Mouse (Mus musculus) spleen, embryonic (tissue): ENCODE data around the gene Fn3k.

Experiments used
- CTCF ChIA-PET: fragments of 350-600 bp; sonication (Branson Sonifier 250); formaldehyde crosslinking; loops from one replicate; lab custom pipeline; 2022; lab: Charles Lee

The Fn3k gene

DNA sequence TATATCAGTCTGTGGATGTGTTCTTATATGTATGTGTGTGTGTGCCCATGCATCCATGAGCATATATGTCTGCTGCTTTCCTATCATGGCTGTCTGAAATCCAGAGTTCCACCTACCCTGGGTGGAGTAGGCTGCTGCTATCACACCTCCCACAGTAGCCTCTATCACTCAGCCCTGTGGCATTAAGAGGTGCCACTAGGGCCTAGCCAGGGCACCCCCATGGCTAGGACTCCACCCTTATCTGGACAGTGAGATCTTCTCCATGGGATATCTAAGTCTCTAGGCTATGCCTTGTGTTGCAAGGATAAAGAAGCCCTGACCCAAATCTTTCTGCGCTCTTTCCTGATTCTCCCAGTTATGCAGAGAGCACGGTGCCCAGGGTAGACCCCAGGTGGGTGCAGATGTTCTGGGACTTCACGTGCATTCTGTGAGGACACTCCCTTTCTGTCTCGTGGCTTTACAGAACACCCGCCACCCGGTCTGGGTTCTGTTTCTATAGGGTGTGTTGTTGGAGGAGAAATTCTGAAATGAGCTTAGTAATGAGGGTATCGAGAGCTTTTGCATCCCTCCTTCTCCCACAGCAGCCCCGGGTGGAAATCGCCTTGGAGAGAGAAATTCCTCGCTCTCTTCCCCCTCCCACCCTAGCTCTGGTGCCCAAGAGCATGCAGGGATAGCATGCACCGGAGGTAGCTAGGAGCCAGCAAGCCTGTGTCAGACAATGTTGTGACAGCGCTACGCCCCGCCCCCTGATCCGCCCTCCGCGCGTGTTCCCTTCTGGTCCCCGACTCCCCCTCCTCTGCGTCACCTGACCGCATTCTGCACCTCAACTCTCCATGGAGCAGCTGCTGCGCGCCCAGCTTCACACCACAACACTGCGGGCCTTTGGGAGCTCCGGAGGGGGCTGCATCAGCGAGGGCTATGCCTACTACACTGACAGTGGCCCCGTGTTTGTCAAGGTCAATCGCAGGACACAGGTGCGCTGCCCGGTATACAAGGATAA, at the start of gene Fn3k:
Gene Fn3k (plus strand): TSS at position 758 of the 1,000 bp plus-strand sequence.
- CTCF ChIA-PET: no interaction called here

DNA sequence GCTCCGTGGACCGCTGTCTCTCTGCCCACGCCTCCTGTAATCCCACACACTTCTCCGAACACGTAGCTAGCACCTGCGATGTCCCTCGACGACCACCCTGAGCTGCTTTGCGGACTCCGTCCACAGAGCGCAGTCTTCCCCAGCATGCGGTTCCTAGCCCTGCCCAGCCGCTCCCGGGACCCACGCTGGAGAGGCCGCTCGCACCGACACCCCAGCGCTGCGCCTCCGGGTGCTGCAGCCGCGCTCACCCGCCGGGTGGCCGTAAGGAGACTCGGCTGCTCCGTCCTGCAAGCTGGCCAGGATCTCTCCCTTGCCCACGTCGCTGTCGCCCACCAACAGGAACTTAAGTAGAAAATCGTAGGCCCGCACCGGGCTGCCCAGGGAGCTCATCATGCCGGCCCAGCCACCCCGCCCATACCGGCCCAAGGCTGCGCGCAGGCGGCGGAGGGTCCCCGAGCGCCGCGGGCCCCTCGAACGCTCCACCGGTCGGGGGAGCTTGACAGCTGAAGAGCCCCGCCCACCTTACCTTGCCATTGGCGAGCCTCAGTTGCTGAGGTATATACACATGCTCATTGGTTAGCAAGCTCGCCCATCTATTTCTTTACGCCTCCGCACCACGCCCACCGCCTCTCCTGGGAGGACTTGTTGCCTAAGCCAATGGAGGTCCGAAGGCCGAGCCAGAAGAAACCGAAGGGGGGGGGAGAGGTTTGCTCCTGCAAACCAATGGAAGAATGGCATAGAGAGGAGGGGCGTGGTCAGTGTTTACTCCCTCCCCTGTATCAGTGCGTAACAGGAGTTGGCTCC, 46.8 kb upstream of the Fn3k start, which contains the start of gene Rab40b:
Gene Rab40b (minus strand): TSS at position 502 of the 804 bp plus-strand sequence.
- CTCF ChIA-PET: no interaction called here

DNA sequence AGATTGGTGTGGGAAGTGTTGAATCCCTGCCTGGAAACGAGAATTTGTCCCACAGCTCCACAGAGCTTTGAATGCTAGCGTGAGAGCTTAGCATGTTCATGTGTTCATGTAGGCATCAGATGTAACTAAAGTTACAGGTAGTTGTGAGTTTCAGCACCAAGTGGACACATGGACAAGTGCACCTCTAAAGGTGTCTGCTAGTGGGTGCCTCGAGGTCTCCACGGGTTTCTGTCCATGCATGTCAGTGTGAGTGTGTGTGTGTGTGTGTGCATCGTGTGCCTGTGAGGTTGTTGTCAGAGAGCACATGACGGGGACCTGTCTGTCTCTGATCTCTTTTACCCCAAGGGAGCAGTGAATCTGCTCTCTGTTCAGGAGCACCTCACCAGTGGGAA, 46.2 kb upstream of the Fn3k start:
- CTCF ChIA-PET: interaction anchor here (0.6 kb wide), 1 partner anchor 19 kb away, joined by 3 read pairs; no protein-coding TSS in a partner anchor

DNA sequence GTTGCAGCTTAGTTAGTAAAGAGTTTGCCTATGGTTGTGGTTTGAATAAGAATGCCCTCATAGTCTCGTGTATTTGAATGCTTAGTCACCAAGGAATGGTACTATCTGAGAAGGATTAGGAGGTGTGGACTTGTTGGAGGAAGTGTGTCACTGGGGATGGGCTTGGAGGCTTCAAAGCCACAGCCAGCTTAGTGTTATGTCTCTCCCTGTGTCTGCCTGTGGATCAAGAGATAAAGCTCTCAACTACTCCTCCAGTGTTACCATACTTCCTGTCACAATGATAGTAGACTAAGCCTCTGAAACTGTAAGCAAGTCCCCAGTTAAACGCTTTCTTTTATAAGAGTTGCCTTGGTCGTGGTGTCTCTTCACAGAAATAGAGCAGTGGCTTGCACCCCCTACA, 43.9 kb upstream of the Fn3k start:
- CTCF ChIA-PET: no interaction called here

DNA sequence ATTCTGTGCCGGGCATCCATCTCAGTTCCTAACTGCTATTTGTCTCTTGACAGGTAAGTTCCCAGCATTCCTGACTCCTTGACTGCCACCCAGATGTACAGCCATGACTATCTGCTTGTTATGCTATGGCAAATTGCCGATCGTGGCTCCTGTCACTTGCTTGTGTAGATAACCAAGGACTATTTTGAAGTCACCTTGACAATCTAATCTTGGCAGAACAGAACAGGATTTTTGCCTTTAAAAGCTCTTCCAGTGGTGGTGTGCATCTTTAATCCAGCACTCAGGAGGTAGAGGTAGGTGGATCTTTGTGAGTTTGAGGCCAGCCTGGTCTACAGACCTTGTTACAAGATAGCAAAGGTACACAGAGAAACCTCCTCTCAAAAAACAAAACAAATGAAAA, 42.3 kb upstream of the Fn3k start:
- CTCF ChIA-PET: no interaction called here

DNA sequence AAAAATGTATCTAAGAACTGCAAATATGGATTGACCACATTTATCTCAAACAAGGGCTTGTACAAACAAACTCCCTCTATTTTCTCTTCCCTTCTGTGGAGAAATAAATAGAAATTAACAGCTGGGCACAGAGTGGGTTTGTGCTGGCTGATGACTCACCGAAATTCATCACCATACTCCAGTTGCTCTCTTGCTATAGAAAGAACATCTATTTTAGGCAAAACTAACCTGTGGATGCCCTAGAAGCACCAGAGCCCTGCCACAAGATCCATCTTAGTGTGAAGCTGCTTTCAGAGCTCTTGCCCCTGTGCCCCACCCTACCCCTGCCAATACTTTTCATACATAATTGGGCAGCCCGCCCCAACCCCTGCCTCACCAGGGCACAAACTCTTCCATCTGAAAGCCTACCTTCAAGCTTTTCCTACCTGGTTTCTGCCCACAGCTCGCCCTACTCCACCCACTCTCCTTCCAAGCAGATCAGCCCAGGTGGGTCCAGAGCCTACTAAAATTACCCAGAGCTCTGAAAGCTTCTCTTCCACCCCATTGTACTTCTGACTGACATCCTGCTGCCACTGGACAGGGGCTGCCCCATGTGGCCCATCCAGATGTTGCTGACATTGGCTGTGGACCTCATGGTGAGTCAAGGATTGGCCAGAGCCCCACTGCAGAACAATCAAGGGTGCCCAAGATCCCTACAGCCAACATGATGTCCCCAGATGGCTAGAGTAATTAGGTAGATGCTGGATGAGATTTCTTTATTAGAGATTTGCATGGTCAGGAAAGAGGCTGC, 27.2 kb upstream of the Fn3k start:
- CTCF ChIA-PET: interaction anchor here (0.7 kb wide), 1 partner anchor 19 kb away, joined by 3 read pairs; no protein-coding TSS in a partner anchor

DNA sequence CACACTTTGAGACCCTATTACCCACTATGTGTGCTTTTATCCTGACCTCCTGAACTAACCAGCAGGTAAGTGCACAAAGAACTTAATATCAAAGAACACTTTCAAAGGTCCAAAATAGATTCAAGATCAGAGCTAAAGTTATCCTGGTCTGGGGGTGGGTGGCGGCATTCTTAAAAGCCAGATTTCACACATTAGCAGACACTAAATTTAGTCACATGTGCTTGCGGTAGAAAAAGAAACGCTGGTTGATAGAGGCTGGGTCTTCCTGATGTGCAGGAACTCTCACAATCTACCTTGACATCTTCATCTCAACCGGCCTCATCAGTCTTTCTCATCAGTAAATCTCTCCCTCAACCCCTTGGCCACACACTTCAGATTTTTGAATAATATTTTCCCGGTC, 20.0 kb upstream of the Fn3k start:
- CTCF ChIA-PET: no interaction called here

DNA sequence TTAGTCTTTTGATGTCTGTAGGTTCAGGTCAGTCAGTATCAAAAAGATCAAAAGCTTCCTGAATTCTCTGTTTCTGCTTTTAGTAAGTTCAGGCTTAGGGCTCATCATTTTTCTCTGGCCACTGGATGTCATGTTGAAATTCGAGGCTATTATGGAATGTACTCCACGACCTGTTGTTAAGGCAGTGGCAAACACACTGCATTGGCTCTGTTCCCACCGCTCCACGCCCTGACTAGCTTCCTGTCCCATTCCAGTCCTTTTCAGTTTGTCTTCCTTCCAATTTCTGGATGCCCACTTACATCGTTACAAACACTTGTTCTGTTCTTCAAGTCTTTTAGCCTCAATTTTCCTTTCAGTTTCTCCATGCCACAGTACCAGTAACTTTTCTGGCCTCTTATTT, 19.4 kb upstream of the Fn3k start:
- CTCF ChIA-PET: interaction anchor here (0.6 kb wide), 1 partner anchor 1119 kb away, joined by 3 read pairs; no protein-coding TSS in a partner anchor

DNA sequence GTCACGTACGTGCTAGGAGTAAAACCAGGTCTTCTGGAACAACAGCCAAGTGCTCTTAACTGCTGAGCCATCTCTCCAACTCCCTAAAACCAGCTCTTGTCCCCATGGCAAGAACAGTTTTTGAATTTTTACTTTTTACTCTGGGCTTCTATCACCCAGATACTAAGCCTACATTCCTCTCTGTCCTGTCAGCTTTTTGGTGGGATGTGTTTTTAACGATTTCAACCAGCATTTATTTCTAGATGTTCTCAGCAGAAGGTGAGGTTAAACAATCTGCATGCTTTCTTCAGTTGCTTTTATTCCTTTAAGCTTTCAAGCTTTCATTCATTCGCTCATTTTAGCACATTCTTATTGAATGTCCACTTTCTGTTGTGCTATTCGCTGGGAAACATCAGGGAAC, 16.7 kb upstream of the Fn3k start:
- CTCF ChIA-PET: interaction anchor here (0.6 kb wide), 1 partner anchor 698 kb away, joined by 3 read pairs; no protein-coding TSS in a partner anchor

DNA sequence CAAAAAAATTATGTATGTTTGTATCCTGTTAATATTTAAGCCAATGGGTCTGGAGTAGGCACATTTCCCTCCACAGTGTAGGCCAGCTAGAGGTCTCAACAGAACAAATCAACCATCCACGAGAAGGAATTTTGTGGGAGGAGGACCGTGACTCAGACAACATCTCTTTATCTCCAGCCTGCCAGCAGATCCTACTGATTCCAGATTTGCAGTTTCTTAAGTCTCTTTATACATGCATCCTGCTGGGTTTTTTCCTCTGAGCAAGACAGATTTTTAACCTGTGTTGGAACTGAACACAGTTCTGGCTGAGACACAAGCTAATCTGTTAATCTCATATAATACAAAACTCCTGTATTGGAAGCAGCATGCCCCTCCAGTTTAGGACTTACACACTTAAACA, 15.8 kb upstream of the Fn3k start:
- CTCF ChIA-PET: no interaction called here

DNA sequence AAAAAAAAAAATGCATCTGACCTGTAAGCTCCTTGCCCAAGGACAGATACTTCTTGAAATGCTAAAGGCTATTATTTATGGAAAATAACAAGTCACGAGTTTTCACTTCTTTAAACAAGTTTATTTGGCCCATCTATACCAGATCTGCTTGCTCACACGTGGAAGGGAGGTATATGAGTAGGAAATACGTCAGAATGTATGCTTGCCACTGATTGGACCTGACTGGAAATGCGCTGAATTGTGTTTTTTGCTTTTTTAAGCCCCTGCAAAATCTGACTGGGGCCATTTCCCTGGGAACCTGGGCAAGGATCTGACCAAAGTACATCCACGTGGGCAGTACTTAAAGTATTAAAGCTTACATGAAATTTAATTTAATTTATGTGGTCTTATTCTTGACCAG, 14.3 kb upstream of the Fn3k start:
- CTCF ChIA-PET: no interaction called here

DNA sequence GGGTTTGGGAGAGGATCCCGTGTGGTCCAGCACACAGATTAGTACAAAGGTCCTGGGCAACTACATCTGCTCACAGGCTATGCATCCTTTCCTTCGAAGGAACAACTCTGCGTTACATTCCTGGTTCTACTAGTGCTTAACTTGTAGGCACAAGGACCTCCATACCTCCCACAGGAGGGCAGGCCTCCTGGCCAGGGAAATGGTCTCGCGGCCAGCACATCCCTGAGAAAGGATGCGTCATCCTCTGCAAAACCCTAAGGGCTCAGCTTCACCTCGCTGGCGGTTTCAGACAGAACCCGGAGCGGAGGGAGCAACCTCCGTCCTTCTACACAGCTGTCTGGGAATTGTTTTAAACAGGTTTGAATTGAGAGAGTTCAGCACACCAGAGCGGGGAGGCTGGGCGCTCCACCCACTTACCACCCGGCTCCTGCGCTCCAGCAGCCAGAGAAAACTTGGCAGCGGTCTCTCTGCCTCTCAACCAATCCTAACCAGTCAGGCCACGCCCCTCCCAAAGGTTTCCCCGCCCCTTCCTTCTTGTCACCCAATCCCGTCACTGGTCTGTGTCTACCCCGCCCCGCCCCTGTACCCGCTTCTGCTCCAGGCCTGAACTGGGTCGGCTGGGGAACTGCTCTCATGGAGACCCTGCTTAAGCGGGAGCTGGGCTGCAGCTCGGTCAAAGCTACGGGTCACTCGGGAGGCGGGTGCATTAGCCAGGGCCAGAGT, 13.7 kb upstream of the Fn3k start, which contains the start of gene Fn3krp:
Gene Fn3krp (plus strand): TSS at position 572 of the 723 bp plus-strand sequence.
- CTCF ChIA-PET: no interaction called here

DNA sequence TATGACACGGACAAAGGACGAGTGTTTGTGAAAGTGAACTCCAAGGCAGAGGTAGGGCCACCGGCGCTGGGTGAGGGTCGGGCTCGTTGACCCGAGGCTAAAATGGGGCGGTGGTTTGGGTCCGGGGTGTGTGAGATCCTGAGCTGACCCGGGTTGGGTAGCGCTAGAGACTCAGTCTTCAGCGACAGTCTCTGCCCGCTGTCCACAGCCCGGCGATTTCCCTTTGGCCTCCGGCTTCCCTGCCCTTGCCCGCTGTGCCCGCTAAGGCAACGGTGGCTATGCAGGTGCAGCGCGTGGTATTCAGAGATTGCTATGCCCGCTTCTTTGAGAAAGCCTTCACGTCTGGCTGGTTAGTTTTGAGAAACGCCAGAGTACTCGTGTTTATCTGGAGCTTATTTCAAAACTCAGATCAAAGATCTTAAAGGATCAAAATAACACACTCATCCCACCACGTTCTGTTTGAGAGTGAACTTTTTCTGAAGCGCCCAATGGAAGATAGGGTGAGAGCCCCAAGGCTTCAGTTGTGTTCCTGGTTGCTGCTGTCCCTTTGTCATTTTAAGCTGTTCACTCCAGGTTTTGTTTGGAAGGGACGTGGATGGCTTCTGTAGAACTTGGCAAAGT, 13.1 kb upstream of the Fn3k start:
- CTCF ChIA-PET: no interaction called here

DNA sequence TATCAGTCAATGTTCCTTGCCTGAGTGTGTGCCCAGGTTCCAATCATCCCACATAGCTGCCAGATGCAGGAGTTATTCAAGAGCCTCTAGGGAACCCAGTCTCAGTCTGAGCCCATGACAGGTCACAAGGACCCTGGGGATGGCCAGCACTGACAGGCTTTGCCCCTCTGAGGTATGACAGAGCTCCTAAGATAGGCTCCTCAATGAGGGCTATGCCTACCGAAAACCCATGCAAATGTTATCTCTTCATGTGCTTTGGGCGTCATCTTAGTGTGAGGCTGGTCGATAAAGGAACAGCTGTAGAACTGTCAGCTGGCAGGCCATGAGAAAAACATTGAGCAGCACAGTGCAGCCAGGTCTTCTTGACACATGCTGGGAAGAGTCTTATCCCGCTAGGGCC, 1.3 kb upstream of the Fn3k start:
- CTCF ChIA-PET: no interaction called here

DNA sequence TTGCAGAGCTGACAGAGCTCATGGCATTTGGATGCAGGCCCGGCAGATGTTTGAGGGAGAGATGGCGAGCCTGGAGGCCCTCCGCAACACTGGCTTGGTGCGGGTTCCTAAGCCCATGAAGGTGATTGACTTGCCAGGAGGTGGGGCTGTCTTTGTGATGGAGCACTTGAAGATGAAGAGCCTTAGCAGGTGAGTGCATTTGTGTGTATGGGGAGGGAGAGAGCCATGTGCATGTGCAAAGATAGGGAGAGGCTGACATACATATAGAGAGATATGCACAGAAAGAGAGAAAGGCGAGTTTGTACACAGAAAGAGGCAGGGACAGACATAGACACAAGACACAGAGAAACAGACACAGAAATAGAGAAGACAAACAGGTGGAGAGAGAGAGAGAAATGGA, 2.5 kb downstream of the Fn3k start:
- CTCF ChIA-PET: no interaction called here

DNA sequence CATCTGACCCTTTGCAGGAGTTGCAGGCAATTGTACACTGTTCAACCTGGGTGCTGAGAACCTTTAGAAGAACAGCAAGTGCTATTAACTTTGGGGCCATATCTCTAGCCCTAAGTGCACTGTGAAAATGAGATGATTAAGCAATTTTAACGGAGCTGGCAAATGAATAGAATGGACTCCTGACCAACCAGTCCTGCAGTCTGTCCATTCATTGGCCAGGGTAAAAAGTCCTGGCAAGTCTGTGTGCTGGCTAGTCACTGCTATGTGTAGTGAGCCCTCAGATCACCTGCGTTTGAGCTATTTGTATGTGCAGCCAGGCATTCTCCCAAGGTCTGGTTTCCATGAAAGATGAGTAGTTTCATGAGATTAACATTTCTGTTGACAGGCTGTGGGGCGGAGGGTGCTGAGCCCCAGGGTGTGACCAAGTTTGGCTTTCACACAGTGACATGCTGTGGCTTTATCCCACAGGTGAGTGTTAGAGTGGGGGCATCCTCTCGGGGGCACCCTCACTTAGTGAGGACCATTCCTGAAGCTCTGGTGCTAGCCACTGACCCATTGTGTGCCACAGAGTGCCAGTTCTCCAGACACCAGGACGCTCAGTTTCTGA, 5.1 kb downstream of the Fn3k start:
- CTCF ChIA-PET: no interaction called here

DNA sequence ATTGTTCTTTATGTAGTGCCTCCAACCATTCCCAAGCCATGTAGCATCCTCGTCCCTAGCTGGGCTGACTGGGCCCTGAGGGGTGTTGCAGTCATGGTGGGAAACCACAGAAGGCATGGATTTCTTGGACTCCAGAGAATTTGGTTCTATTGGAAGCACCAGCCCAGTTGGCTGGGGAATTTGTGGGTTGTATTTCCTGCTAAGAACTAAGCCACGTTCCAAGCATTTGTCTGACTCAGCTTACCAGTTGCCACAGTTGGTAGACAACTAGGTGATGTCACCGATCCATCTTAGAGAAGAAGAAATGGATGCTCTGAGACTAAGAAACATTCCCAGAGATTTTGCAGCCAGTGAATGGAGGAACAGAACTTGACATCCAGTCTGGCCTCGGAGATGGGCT, 6.9 kb downstream of the Fn3k start:
- CTCF ChIA-PET: no interaction called here

DNA sequence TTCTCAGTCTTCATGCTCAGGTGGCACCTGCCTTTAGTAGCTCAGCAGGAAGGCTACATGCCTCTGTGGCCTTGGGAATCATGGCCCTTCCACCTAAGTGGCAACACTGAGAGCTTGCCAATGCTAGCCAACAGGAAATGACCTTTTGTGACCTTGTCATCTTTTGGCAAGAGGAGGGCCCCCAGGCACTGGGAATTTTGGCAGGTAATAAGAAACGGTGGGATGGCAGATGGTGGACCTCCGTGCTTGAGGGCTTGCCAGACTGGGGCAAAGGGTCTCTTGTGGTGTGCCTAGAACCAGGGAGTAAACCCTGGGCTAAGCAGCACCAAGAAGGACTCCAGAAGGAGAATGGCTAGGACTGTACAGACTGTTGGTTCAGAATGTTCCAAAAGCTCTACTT, 7.4 kb downstream of the Fn3k start:
- CTCF ChIA-PET: no interaction called here

DNA sequence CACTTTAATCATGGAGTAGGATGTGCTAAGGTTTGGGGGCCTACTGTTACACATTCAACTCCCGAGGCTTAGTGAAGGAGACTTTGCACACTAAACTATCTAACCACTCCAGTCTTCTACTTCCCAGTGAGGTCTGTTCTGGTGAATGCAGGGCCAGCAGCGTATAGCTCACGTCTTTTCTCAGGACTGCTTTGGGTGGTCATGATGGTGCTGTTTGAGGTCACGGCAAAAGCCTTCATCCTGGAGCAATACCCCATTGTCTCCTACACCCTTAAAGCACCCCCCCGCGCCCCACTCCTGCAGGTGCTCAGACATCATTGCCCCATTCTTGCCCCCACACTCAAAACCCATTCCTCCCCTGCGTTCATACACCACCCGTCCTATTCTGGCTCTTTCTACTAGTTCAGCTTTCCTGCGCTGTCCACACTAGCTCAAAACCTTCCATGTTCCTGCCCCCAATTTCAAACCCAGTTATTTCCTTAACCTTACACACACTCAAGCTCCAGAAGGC, 16.6 kb downstream of the Fn3k start:
- CTCF ChIA-PET: no interaction called here
